Mouse (Mus musculus) brown adipose tissue, adult 24 weeks (tissue): ENCODE results near the gene Pih1d1. TPM values are rescaled to one million over a fixed set of nuclear protein-coding genes. Genes with fewer than 3 reads are reported as not detected.
A peak's percentile ranks its signal among the peaks of the same experiment; 100 is the strongest.
"Not testable (repeated sequence)": the region's sequence is repeated elsewhere in the genome, so short reads cannot be mapped to it uniquely, and the experiment has no call there.

ENCODE experiments used
- H3K27ac ChIP-seq: fragments of 200-500 bp; replicated peaks from 2 replicates; pipeline ENCODE4 v1.5.1; 2012; ENCODE audit warnings: low read depth, mild to moderate bottlenecking, low read length
- H3K4me1 ChIP-seq: fragments of 200-500 bp; 2 replicates; pipeline ENCODE4 v1.6.1; 2012; ENCODE audit warnings: low read length, mixed read lengths; ENCODE audit not compliant: control insufficient read depth, insufficient read depth, insufficient read length
- H3K4me3 ChIP-seq: fragments of 200-500 bp; 2 replicates; pipeline ENCODE4 v1.5.1; 2012; ENCODE audit warnings: low read depth, mild to moderate bottlenecking, low read length, moderate library complexity; ENCODE audit not compliant: insufficient read depth
- polyA plus RNA-seq: library from polyadenylated mRNA; stranded (reverse); fragments of >200 nt; gene quantifications from 2 replicates; pipeline ENCODE4 v1.2.4, GENCODE M21; 2012; ENCODE audit not compliant: missing spikeins, insufficient read depth, insufficient read length

Pih1d1 gene
- polyA plus RNA-seq: 50.5 and 66.3 TPM in 2 replicates

- H3K4me1 ChIP-seq: no peaks in the 10 kb centered on the region; the same call in 1 of the 2 replicates
- peak within 1 kb of the TSS; percentile 92 for H3K4me3 ChIP-seq
- peak within 1 kb of the TSS; percentile 99 for H3K27ac ChIP-seq
Observed at GRCm38 (mm10) chr7:45154096-45154992, at the start of gene Pih1d1, which contains the start of gene Aldh16a1. TSS of gene Pih1d1 (plus strand) at chr7:45154303. TSS of gene Aldh16a1 (minus strand) at chr7:45154584.

- peaks cover 24% of the 10 kb centered on the region for H3K4me1 ChIP-seq
- no peak overlapping the region for H3K4me3 ChIP-seq
- no peak overlapping the region for H3K27ac ChIP-seq
Observed at GRCm38 (mm10) chr7:45104941-45105340, 49.2 kb upstream of the Pih1d1 start.

- no peak overlapping the region for H3K4me3 ChIP-seq
- H3K27ac ChIP-seq: no peak overlapping the region
- peaks cover 22% of the 10 kb centered on the region for H3K4me1 ChIP-seq
Observed at GRCm38 (mm10) chr7:45105491-45105890, 48.6 kb upstream of the Pih1d1 start.

- Histone ChIP-seq H3K4me1 (peaks cover 16% of the 10 kb centered on the region), H3K4me3 (no peak overlapping the region), H3K27ac (no peak overlapping the region)
Observed at GRCm38 (mm10) chr7:45106441-45106840, 47.7 kb upstream of the Pih1d1 start.

- H3K27ac ChIP-seq: no peak overlapping the region
- peaks cover 9% of the 10 kb centered on the region for H3K4me1 ChIP-seq
- no peak overlapping the region for H3K4me3 ChIP-seq
Observed at GRCm38 (mm10) chr7:45107052-45107645, 47.0 kb upstream of the Pih1d1 start.

- not testable (repeated sequence) for H3K27ac ChIP-seq, H3K4me1 ChIP-seq, H3K4me3 ChIP-seq
Observed at GRCm38 (mm10) chr7:45110089-45110488, 44.0 kb upstream of the Pih1d1 start.

GRCm38 (mm10) chr7:45111940-45112339 is 42.2 kb upstream of the Pih1d1 start:
- no peak overlapping the region for H3K4me3 ChIP-seq
- no peak overlapping the region for H3K27ac ChIP-seq
- H3K4me1 ChIP-seq: no peaks in the 10 kb centered on the region

GRCm38 (mm10) chr7:45112529-45112928 is 41.6 kb upstream of the Pih1d1 start:
- Histone ChIP-seq H3K27ac (no peak overlapping the region), H3K4me1 (no peaks in the 10 kb centered on the region), H3K4me3 (no peak overlapping the region)

- H3K27ac ChIP-seq: no peak overlapping the region
Observed at GRCm38 (mm10) chr7:45113476-45113875, 40.6 kb upstream of the Pih1d1 start.

GRCm38 (mm10) chr7:45117566-45117965 is 36.5 kb upstream of the Pih1d1 start:
- H3K4me3 ChIP-seq: no peak overlapping the region
- no peak overlapping the region for H3K27ac ChIP-seq
- peaks cover 9% of the 10 kb centered on the region for H3K4me1 ChIP-seq

More at GRCm38 (mm10) chr7:45113476-45113875, 40.6 kb upstream of the Pih1d1 start:
- Histone ChIP-seq H3K4me3 (no peak overlapping the region), H3K4me1 (no peaks in the 10 kb centered on the region)

- no peak overlapping the region for H3K4me3 ChIP-seq
- peaks cover 9% of the 10 kb centered on the region for H3K4me1 ChIP-seq
- no peak overlapping the region for H3K27ac ChIP-seq
Observed at GRCm38 (mm10) chr7:45118336-45118735, 35.8 kb upstream of the Pih1d1 start.

GRCm38 (mm10) chr7:45119780-45120709 is 34.1 kb upstream of the Pih1d1 start:
- Histone ChIP-seq H3K4me3 (no peak overlapping the region), H3K27ac (peak overlapping the region; percentile 43), H3K4me1 (peaks cover 9% of the 10 kb centered on the region)

GRCm38 (mm10) chr7:45121404-45121803 is 32.7 kb upstream of the Pih1d1 start:
- Histone ChIP-seq H3K4me3 (peak overlapping the region; percentile 75), H3K27ac (peak overlapping the region; percentile 89), H3K4me1 (peaks cover 9% of the 10 kb centered on the region)

GRCm38 (mm10) chr7:45121966-45122365 is 32.1 kb upstream of the Pih1d1 start:
- peak overlapping the region; percentile 75 for H3K4me3 ChIP-seq
- peaks cover 9% of the 10 kb centered on the region for H3K4me1 ChIP-seq
- H3K27ac ChIP-seq: peak overlapping the region; percentile 89
